Mouse (Mus musculus): Measurements from ENCODE around the gene Fntb.

Fntb gene

DNA sequence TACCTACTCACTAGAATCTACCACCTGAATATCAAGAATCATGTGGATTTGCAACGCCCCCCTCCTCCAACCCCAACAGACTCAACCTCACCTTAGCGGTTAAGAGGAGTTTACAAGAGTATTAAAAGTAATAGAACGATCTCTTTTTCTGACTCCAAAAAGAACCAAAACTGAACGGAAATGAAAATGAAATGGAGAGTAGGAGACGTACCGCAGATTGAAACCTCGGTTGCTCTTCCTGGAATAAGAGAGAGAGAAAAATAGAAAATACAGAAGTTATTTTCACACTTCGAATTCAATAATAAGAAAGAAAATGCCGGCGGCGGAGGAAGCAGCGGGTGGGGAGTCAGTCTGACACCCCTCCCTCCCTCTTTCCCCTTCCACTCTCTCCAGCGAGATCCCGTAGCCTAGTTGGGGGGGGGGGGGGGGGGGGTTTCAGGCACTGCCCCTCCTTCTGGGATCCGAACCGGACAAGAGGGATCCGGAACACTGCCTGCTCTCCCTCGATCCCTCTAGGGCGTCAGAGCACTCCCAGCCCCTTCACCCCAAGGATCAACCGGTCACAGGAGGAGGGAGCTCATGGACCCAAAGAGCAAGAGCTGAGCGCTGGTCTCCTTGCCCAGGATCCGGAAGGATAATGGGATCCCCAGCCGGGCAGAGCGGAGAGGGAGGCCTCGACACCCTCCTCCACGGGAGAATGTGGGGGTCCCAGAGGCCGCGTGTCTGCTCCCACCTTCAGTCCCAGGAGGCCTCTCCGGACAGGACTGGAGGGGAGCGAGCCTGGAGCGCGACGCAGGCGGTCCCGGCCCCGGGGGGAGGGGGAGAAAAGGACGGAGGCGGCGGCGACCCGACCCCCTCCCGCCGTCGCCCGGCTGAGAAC lies 195.9 kb downstream of the Fntb start:
- DNase-seq (ENCODE audit: low spot score): peak; percentile 15

DNA sequence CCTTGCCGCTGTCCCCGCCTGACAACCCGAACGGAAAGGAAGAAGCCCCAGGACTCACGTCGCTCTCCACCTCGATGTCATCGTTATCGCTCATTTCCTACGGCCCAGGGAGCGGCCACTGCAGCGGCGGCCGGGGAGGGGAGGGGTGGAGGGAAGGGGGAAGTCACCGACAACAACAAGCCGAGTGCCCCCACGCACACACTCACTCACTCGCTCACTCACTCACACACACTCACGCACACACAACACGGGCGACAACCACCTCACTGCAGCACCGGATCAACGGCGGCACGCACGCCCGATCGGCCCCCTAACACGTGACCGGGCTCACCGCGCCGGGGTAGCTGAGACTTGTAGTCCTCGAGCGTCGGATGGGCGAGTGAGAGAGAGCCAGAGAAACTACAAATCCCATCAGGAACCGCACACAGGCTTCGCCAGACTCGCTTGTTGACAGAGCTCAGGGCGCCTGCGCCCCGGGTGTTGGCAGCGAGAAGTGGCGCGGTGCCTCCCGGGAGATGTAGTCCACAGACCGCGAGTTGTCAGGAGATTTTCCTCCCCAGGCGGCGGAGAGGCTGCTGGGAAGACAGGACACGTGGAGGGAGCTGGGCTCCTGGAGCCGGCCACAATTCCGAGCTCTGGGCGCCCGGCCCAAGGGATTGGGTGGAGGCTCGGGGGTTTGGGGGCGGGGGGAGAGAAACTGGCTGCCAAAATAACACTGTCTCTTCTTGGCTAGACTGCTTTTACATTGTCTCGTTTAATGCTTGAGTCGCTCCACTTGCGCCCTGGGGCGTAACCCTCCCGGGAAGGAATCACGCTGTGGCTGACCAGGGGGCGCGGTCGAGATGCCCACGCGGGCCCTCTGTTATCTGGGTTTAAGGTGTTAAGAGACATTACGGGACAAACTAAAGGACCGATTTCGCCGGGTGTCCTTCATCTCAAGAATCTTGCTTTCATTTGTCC lies 196.8 kb downstream of the Fntb start, which contains the start of gene Max:
TSS of gene Max (minus strand) at position 270 of the 960 bp plus-strand sequence.
- DNase-seq (ENCODE audit: low spot score): peak; percentile 95

DNA sequence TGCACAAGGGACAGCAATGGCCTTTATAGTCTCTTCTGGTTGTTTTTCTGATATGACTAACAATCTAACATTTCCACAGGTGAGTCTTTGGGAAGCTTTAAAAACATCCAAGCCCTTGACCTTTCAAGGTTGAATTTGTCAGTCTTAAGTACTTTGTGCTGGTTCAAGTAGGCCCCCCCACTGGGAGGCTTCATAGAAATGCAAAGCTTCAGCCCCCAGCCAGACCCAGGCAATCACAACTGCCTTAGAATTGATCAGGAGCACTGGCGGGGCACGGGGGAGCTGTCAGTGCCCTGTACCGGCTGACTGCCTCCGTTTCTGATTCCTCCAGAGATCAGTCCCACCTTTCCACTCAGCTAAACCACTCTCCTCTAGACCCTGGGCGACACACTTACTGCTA lies 199.7 kb downstream of the Fntb start:
- DNase-seq (ENCODE audit: low spot score): no peak

DNA sequence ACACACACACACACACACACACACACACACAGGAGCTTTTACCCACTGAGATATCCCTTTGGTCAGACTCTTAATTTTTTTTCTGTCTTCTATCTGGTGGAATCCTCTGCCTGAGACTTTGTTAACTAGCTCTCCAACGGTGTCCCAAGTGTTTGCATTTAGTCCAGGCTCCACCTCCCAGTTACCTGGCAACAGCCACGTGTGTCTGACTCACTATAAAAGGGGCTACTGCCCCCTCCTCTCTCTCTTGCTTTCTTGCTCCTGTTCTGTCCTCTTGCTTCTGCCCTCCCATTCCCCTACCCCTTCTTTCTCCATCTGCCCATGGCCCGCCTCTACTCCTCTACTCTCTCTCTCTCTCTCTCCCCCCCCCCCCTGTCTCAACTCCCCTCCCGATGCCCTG lies 200.5 kb downstream of the Fntb start:
- no peak for DNase-seq (ENCODE audit: low spot score)
